Mouse (Mus musculus) limb, embryonic 11.5 days (tissue): ENCODE results near the gene Ormdl3. TPM values are rescaled to one million over a fixed set of nuclear protein-coding genes. Genes with fewer than 3 reads are reported as not detected.
A peak's percentile ranks its signal among the peaks of the same experiment; 100 is the strongest.
"Not testable (repeated sequence)": the region's sequence is repeated elsewhere in the genome, so short reads cannot be mapped to it uniquely, and the experiment has no call there.

Experiments
- ATAC-seq: fragments of 200-750 bp; cut with Nextera tagmentation; 2 replicates; pipeline ENCODE4 v1.8.0; 2017; ENCODE audit warnings: low read depth; ENCODE audit not compliant: insufficient number of reproducible peaks, low FRiP score, low TSS enrichment
- DNase-seq: peaks from one replicate; pipeline ENCODE4 v3.0.0-alpha.2; 2015; ENCODE audit warnings: low spot score
- H3K27ac ChIP-seq: fragments of 300-500 bp; sonication (generic); replicated peaks from 2 replicates; pipeline ENCODE4 v1.5.1; 2014; ENCODE audit warnings: low read depth, mild to moderate bottlenecking, low read length
- H3K27me3 ChIP-seq: fragments of 300-500 bp; sonication (generic); 2 replicates; pipeline ENCODE4 v1.6.1; 2014; ENCODE audit warnings: mild to moderate bottlenecking, low read length, mixed read lengths; ENCODE audit not compliant: control insufficient read depth, insufficient read depth
- H3K36me3 ChIP-seq: fragments of 300-500 bp; sonication (generic); 2 replicates; pipeline ENCODE4 v1.6.1; 2014; ENCODE audit warnings: mild to moderate bottlenecking, low read length, moderate library complexity, mixed read lengths; ENCODE audit not compliant: control insufficient read depth, insufficient read depth
- H3K4me1 ChIP-seq: fragments of 300-500 bp; sonication (generic); 2 replicates; pipeline ENCODE4 v1.6.1; 2014; ENCODE audit warnings: low read length, mixed read lengths; ENCODE audit not compliant: control insufficient read depth, insufficient read depth
- H3K4me2 ChIP-seq: fragments of 300-500 bp; sonication (generic); 2 replicates; pipeline ENCODE4 v1.6.1; 2014; ENCODE audit warnings: low read depth, mild to moderate bottlenecking, moderate library complexity; ENCODE audit not compliant: severe bottlenecking
- H3K4me3 ChIP-seq: fragments of 300-500 bp; sonication (generic); 2 replicates; pipeline ENCODE4 v1.5.1; 2014; ENCODE audit warnings: low read depth, low read length
- H3K9ac ChIP-seq: fragments of 300-500 bp; sonication (generic); 2 replicates; pipeline ENCODE4 v1.6.1; 2014; ENCODE audit warnings: mild to moderate bottlenecking, low read length
- H3K9me3 ChIP-seq: fragments of 300-500 bp; sonication (generic); 2 replicates; pipeline ENCODE4 v1.6.1; 2016; ENCODE audit warnings: low read length; ENCODE audit not compliant: control insufficient read depth
- WGBS: fragments of 180-500 bp; shearing (Covaris S2); extraction: QIAGEN DNeasy Blood & Tissue Kit; methylation state at CpG from one replicate; pipeline ENCODE4 v1.1.7; 2014; 5-methylcytosine and 5-hydroxymethylcytosine counted together
- polyA plus RNA-seq: library from polyadenylated mRNA; unstranded; fragments of >200 nt; fragmentation: Nextera tagmentation; extraction: Ambion mirVana; gene quantifications from 2 replicates; pipeline ENCODE4 v1.2.1, GENCODE M21; 2014

Ormdl3 gene
- polyA plus RNA-seq, result 9.6 and 10.1 TPM in 2 replicates

DNA sequence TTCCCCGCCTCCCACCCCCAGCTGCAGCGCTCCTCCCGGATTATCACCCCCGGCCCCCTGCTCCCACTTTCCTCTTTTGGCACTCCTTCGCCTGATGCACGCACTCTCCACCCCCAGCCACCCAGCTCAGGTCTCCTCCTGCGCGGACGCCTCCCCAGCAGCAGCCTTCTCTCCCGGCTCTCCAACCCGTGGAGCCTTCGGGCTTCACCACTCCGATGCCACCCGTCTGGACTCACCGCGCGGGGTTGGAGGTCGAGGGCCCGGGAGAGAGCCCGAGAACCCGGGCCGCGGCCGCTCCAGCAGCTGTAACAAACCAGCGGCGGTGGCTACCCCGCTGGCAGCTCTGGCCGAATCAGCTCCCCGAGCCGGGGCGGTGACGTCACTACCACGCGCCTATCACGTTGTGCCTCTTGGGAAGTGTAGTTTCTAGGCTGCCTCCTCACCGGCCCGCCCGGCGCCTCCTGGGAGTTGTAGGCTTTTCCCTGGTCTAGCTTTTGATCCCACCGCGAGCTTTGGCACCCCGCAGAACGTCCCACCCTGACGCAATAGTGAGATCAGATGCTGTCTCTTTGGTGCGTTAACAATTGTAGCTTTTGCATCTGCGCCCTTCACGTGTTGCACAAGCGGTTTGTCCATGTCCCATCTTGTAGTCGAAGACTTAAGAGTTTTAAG is at the start of gene Ormdl3:
TSS of gene Ormdl3 (minus strand) at position 477 of the 672 bp plus-strand sequence.
- Histone ChIP-seq H3K27me3 (no peaks in the 10 kb centered on the region), H3K4me3 (peak within 1 kb of the TSS; percentile 83), H3K27ac (no peak within 1 kb of the TSS), H3K9ac (peak within 1 kb of the TSS; percentile 81), H3K36me3 (peaks cover 3% of the 10 kb centered on the region; the same call in 1 of the 2 replicates), H3K4me2 (peak within 1 kb of the TSS; percentile 89), H3K9me3 (no peaks in the 10 kb centered on the region), H3K4me1 (peaks cover 16% of the 10 kb centered on the region)
- ATAC-seq (peak; percentile 85), DNase-seq (peak; percentile 100)
- 0% methylated on average over 49 of the region's 49 CpGs for WGBS

DNA sequence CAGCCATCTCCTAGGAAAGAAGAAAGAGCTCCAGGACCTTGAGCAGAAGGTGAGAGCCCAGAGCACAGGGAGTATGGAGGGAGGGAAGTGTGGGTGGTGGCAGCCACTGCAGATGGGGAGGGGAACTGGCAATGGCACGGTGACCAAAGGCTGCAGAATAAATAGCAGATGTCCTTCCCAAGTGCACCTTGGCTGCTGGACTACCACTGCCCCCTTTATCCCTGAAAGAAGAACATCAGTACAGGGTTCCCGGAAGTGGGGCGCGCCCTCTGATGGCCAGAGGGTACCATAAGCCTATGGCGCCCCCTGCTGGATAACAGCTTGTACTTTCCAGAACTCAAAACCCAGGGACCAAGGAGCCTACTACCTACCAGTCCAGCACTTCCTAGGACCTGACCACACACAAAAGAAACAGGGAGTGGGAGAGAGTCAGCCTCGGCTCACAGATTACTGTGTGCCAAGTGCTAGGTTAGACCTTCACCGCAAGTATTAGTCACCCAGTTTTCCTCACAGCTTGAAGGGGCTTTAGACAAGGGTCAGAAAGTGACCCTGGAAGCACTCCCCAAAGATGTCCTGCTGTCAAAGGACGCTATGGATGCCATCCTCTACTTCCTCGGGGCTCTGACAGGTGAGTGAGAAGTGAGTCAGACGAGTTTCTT is 48.3 kb upstream of the Ormdl3 start:
- ATAC-seq, H3K27ac ChIP-seq, H3K27me3 ChIP-seq, H3K4me3 ChIP-seq, H3K36me3 ChIP-seq, H3K9ac ChIP-seq, H3K9me3 ChIP-seq, H3K4me2 ChIP-seq, H3K4me1 ChIP-seq: not testable (repeated sequence)
- 36% methylated on average over 10 of the region's 10 CpGs for WGBS
- peak; percentile 38 for DNase-seq

DNA sequence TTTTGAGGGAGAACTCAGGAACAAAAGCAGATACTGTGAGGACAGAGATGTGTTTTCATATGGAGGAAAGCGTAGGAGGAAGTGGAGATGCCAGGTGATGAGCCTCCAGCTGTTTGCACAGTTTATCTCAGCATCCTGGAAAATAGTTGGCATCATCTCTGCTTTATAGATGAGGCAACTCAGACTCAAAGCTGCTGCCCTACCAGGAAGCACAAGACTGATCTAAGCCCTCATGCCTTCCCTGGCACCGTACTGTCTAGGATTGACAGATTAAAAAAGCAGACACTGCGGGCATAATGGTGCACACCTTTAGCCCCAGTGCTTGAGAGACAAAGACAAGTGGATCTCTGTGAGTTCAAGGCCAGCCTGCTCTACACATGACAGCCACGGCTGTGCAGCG is 43.5 kb upstream of the Ormdl3 start:
- H3K36me3 ChIP-seq, result no peaks in the 10 kb centered on the region
- DNase-seq (no peak), ATAC-seq (no peak)
- WGBS, result 91% methylated on average over 5 of the region's 5 CpGs
- no peak overlapping the region for H3K27ac ChIP-seq
- H3K4me1 ChIP-seq, result no peaks in the 10 kb centered on the region
- no peaks in the 10 kb centered on the region for H3K27me3 ChIP-seq
- no peaks in the 10 kb centered on the region for H3K9me3 ChIP-seq
- H3K4me2 ChIP-seq, result no peak overlapping the region
- no peak overlapping the region for H3K9ac ChIP-seq
- no peak overlapping the region for H3K4me3 ChIP-seq

GRCm38 (mm10) chr11:98628706-98629105 is 41.5 kb upstream of the Ormdl3 start:
- Histone ChIP-seq H3K27me3 (no peaks in the 10 kb centered on the region), H3K36me3 (no peaks in the 10 kb centered on the region), H3K27ac (no peak overlapping the region), H3K4me3 (no peak overlapping the region), H3K4me2 (no peak overlapping the region), H3K9me3 (no peaks in the 10 kb centered on the region), H3K9ac (no peak overlapping the region), H3K4me1 (no peaks in the 10 kb centered on the region)
- ATAC-seq (no peak), DNase-seq (no peak)
- WGBS, result 92% methylated on average over 3 of the region's 3 CpGs

DNA sequence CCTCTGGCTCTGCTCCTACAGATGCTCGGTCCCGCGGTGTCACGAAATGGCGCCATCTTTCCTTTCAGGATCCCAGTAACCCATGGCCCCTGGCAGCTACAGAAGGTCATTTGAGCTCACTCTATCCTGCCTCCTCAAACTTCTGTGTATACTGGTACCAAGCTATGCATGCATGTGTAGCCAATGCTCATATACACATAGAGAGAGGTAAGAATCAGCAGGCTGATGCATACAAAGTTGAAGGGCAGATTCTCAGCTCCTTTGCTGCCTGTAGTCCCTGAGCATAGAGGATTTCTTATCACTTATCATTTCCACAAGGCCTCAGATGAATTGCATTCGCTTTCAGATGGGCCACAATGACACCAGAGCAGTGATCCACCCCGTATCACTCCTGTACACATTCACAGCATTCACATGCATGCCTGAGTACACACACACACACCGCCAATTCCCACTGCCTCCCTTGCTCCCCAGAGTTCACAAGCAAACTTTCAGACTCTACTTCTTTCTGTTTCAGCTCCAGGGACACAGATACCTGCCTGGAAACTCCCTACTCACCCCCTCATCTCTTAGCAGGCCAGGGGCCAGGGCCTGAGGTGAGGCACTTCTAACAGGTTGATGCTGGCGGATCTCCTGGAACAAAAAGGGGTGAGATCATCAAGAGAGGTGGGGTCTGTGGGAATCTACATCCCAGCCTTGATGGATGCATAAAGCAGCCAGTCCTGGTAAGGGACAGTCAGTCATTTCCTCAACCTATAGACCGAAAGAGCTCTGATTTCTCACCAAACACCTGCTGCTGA is 38.6 kb upstream of the Ormdl3 start, which contains the start of the genes Gm12355 and Gsdma3:
TSS of gene Gm12355 (minus strand) at position 51 of the 800 bp plus-strand sequence.
TSS of gene Gsdma3 (plus strand) at position 750 of the 800 bp plus-strand sequence.
- no peak within 1 kb of the TSS for H3K27ac ChIP-seq
- H3K36me3 ChIP-seq, result no peaks in the 10 kb centered on the region
- no peak within 1 kb of the TSS for H3K4me3 ChIP-seq
- H3K9me3 ChIP-seq, result no peaks in the 10 kb centered on the region
- no peaks in the 10 kb centered on the region for H3K4me1 ChIP-seq
- DNase-seq (no peak), ATAC-seq (no peak)
- no peak within 1 kb of the TSS for H3K9ac ChIP-seq
- WGBS, result 91% methylated on average over 10 of the region's 10 CpGs
- no peak within 1 kb of the TSS for H3K4me2 ChIP-seq
- no peaks in the 10 kb centered on the region for H3K27me3 ChIP-seq

- 94% methylated on average over 2 of the region's 2 CpGs for WGBS
- not testable (repeated sequence) for H3K36me3 ChIP-seq, ATAC-seq
Observed at GRCm38 (mm10) chr11:98624381-98624780, 37.2 kb upstream of the Ormdl3 start.

GRCm38 (mm10) chr11:98623981-98624380 is 36.8 kb upstream of the Ormdl3 start:
- H3K4me1 ChIP-seq, ATAC-seq, DNase-seq, H3K36me3 ChIP-seq, H3K27me3 ChIP-seq, H3K9ac ChIP-seq, H3K4me3 ChIP-seq, H3K27ac ChIP-seq, H3K4me2 ChIP-seq, H3K9me3 ChIP-seq: not testable (repeated sequence)
- WGBS, result 76% methylated on average over 6 of the region's 6 CpGs

More at GRCm38 (mm10) chr11:98624381-98624780, 37.2 kb upstream of the Ormdl3 start:
- not testable (repeated sequence) for H3K27me3 ChIP-seq, H3K4me2 ChIP-seq, DNase-seq, H3K9ac ChIP-seq, H3K4me1 ChIP-seq, H3K9me3 ChIP-seq, H3K27ac ChIP-seq, H3K4me3 ChIP-seq

DNA sequence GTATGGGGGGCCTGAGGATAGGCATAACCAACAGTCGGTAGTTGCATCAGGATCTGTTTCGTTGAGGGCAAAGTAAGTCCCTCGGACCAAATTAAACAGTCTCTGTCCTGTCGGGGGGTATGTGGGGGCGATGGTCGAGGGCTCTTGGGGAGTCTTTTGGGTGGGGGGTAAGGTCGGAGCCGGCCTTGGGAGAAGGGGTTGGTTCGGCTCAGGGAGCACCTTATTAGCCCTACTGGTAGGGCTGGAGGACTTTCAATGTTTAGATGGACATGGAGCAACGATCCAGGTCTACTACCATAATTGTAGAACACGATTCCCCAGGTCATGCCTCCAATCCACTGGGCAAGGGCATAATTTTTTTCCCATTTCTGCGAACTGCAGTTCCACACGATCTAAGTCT is 33.6 kb upstream of the Ormdl3 start:
- Histone ChIP-seq H3K9me3 (no peaks in the 10 kb centered on the region), H3K36me3 (no peaks in the 10 kb centered on the region), H3K4me2 (no peak overlapping the region), H3K4me3 (no peak overlapping the region), H3K4me1 (no peaks in the 10 kb centered on the region), H3K9ac (no peak overlapping the region), H3K27me3 (no peaks in the 10 kb centered on the region), H3K27ac (no peak overlapping the region)
- DNase-seq (no peak), ATAC-seq (no peak)
- WGBS, result 96% methylated on average over 13 of the region's 13 CpGs
